Mouse (Mus musculus): ENCODE measurements around the gene Hnf1b. TPM values are rescaled to one million over a fixed set of nuclear protein-coding genes. Genes with fewer than 3 reads are reported as not detected.

Gene Hnf1b
- polyA plus RNA-seq, 1 experiment from 2014 or later = 167 TPM

DNA sequence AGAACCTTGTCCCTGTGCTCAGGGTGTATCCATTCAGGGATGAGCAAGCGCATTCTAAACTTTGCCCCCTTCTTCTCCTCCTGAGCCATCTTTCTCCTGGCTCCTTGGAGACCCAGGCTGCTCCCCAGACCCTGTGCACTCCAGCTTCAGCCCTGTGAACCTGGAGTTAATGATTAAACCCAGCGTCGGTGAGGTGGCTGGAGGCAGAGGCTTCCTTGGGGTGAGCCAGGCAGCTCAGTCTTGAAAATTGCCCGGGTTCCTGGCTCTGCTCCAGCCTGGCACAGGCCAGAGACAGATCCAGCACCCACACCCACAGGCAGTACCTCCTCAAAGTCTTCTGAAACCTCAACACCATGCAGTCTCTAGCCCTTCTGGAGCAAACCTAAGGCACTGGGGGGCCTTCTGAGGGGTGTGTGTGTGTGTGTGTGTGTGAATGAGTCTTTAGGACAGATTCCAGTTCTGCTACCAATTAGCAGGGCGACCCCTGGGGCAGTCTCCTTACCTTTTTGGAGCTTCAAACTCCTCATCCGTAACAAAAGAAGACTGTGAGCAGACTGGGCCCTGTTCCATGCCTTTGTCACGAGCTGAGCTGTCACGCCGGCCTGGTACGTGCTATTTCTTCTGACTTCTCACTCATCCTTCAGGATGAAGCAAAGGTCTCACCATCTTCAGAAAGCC lies 29.9 kb upstream of the Hnf1b start:
- CTCF ChIA-PET = interaction anchor here (0.8 to 8.6 kb wide), 9 partner anchors 12 to 119 kb away, joined by 3 to 78 read pairs (median 5); partner anchors contain the start of gene Hnf1b
- POLR2A ChIA-PET = interaction anchor here (0.6 to 7.1 kb wide), 4 partner anchors 12 to 145 kb away, joined by 3 to 128 read pairs (median 5); partner anchors contain the start of genes Hnf1b and Synrg
- DNase-seq (ENCODE audit: low read depth, low spot score) (peak; percentile 95), ATAC-seq (peak; percentile 68)
- in situ Hi-C loops (cut with MboI; ENCODE audit: low pct_unique_long_range_greater_than_20kb) = loop anchor here (5.0 kb wide), 2 partner anchors 32 to 77 kb away; partner anchors contain the start of gene Hnf1b
- no peaks in the 10 kb centered on the region for H3K27me3 ChIP-seq
- TF ChIP-seq CTCF (IDR thresholded peaks at IDR 0.05) = no peak

- CTCF ChIA-PET = interaction anchor here (0.7 kb wide), 1 partner anchor 11 kb away, joined by 3 read pairs; no protein-coding TSS in a partner anchor
- no peaks in the 10 kb centered on the region for H3K27me3 ChIP-seq
- no peak for TF ChIP-seq CTCF (IDR thresholded peaks at IDR 0.05)
- ATAC-seq (no peak), DNase-seq (ENCODE audit: low read depth, low spot score) (no peak)
- in situ Hi-C loops (cut with MboI; ENCODE audit: low pct_unique_long_range_greater_than_20kb) = no loop called here
- POLR2A ChIA-PET = no interaction called here
Measured at GRCm38 (mm10) chr11:83826142-83826541, 23.7 kb upstream of the Hnf1b start.

DNA sequence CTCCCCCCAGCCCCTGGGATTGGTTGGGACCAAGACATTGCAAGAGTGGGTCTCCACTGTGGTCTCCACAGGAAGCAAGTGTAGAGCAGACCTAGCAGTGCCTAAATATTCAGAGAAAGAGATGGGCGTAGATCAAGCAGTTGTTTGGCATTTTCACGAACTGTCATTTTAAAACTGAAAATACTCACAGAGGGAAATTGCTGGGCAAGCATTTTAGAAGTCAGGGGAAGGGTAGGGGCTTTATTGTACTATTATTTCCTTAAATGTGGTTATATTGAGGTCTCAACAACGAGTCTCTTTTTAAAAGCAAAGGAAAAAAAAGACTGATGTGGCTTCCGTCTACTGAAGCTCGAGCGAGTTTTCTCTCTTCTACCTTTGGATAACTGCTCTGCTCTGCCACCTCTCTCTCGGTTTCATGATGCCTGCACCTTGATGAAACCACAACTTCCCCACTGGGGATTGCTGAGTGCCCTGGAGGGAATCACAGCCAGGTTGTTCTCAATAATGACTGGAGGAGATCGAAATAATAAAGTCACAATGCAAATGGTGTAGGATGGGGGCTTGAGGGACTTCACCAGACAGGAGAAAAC lies 21.2 kb upstream of the Hnf1b start:
- ATAC-seq = no peak

GRCm38 (mm10) chr11:83832389-83832788 lies 17.5 kb upstream of the Hnf1b start:
- H3K27me3 ChIP-seq = no peaks in the 10 kb centered on the region
- ChIA-PET CTCF (interaction anchor here (1.1 to 2.1 kb wide), 3 partner anchors 9 to 31 kb away, joined by 3 to 9 read pairs (median 3); no protein-coding TSS in a partner anchor), POLR2A (no interaction called here)
- in situ Hi-C loops (cut with MboI; ENCODE audit: low pct_unique_long_range_greater_than_20kb) = no loop called here
- DNase-seq (ENCODE audit: low read depth, low spot score) = no peak
- peak; percentile 68 for TF ChIP-seq CTCF (IDR thresholded peaks at IDR 0.05)
- no peak for ATAC-seq

More for the DNA sequence above, 21.2 kb upstream of the Hnf1b start:
- ChIA-PET POLR2A (interaction anchor here (1.2 kb wide), 1 partner anchor 9 kb away, joined by 3 read pairs; no protein-coding TSS in a partner anchor), CTCF (no interaction called here)
- TF ChIP-seq CTCF (IDR thresholded peaks at IDR 0.05) = no peak
- H3K27me3 ChIP-seq = no peaks in the 10 kb centered on the region
- in situ Hi-C loops (cut with MboI; ENCODE audit: low pct_unique_long_range_greater_than_20kb) = no loop called here
- DNase-seq (ENCODE audit: low read depth, low spot score) = no peak

- no peaks in the 10 kb centered on the region for H3K27me3 ChIP-seq
- CTCF ChIA-PET = interaction anchor here (0.8 to 2.1 kb wide), 3 partner anchors 8 to 131 kb away, joined by 3 to 9 read pairs (median 3); partner anchors contain the start of gene Synrg
- no peak for TF ChIP-seq CTCF (IDR thresholded peaks at IDR 0.05)
- POLR2A ChIA-PET = interaction anchor here (1.5 kb wide), 1 partner anchor 9 kb away, joined by 4 read pairs; no protein-coding TSS in a partner anchor
- in situ Hi-C loops (cut with MboI; ENCODE audit: low pct_unique_long_range_greater_than_20kb) = no loop called here
- DNase-seq (ENCODE audit: low read depth, low spot score) = no peak
- no peak for ATAC-seq
Measured at GRCm38 (mm10) chr11:83833517-83833916, 16.3 kb upstream of the Hnf1b start.

GRCm38 (mm10) chr11:83833959-83834496 lies 15.8 kb upstream of the Hnf1b start:
- no peak for TF ChIP-seq CTCF (IDR thresholded peaks at IDR 0.05)
- DNase-seq (ENCODE audit: low read depth, low spot score) (no peak), ATAC-seq (no peak)
- H3K27me3 ChIP-seq = no peaks in the 10 kb centered on the region
- CTCF ChIA-PET = no interaction called here
- POLR2A ChIA-PET = interaction anchor here (1.5 kb wide), 1 partner anchor 10 kb away, joined by 4 read pairs; no protein-coding TSS in a partner anchor
- in situ Hi-C loops (cut with MboI; ENCODE audit: low pct_unique_long_range_greater_than_20kb) = no loop called here

DNA sequence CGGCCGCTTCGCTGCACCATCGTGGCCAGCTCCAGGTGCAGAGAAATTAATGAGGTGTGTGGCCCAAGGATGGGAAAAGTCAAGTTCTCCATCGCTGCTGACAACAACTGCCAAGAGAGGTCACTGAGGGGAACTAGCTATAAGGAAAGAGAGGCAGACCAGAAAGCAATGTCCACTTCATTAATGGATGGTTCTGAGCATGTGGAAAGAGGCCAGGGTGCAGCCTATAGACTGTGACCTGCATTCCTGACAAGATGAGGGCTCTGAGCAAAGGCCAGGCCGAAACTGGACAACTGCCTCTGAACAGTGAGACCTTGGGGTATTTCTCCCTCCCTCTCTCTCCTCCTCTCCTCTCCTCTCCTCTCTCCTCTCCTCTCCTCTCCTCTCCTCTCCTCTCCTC lies 10.4 kb upstream of the Hnf1b start:
- ATAC-seq (no peak), DNase-seq (ENCODE audit: low read depth, low spot score) (no peak)
- CTCF ChIA-PET = no interaction called here
- in situ Hi-C loops (cut with MboI; ENCODE audit: low pct_unique_long_range_greater_than_20kb) = no loop called here
- TF ChIP-seq CTCF (IDR thresholded peaks at IDR 0.05) = no peak
- POLR2A ChIA-PET = no interaction called here
- no peaks in the 10 kb centered on the region for H3K27me3 ChIP-seq

- H3K27me3 ChIP-seq = no peaks in the 10 kb centered on the region
- ChIA-PET POLR2A (interaction anchor here (0.5 to 1.8 kb wide), 3 partner anchors 9 to 96 kb away, joined by 3 read pairs; no protein-coding TSS in a partner anchor), CTCF (interaction anchor here (1.5 to 1.6 kb wide), 2 partner anchors 27 to 59 kb away, joined by 3 to 9 read pairs; no protein-coding TSS in a partner anchor)
- peak; percentile 73 for ATAC-seq
- DNase-seq (ENCODE audit: low read depth, low spot score) = no peak
- no peak for TF ChIP-seq CTCF (IDR thresholded peaks at IDR 0.05)
- in situ Hi-C loops (cut with MboI; ENCODE audit: low pct_unique_long_range_greater_than_20kb) = no loop called here
Measured at GRCm38 (mm10) chr11:83843534-83843933, 6.3 kb upstream of the Hnf1b start.

DNA sequence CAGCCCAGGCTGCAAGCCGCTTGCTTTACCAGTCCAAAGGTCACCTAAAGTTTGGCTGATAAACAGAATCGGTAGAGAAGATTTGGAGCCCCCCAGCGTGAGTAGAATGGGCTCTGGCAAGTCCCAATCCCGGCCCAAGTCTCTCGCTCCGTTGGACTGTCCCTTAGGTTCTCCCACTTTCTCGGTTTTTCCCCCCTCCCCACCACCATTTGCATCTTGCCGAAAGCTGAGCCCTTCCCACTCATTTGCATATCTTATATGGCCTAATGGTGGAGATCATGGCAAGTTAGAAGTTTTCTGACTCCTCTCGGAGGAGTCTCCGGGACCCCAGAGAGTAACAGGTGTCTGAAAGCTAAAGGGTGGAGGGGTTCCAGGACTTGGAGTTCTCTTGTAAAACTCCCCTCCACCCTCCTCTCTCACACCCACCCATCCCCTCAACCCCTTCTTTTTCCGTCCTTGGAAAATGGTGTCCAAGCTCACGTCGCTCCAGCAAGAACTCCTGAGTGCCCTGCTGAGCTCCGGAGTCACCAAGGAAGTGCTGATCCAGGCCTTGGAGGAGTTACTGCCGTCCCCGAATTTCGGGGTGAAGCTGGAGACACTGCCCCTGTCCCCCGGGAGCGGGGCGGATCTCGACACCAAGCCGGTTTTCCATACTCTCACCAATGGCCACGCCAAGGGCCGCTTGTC lies 866 bp downstream of the Hnf1b start:
- no peaks in the 10 kb centered on the region for H3K27me3 ChIP-seq
- in situ Hi-C loops (cut with MboI; ENCODE audit: low pct_unique_long_range_greater_than_20kb) = loop anchor here (5.0 kb wide), 3 partner anchors 33 to 87 kb away; no protein-coding TSS in a partner anchor
- ATAC-seq = peak; percentile 37
- ChIA-PET CTCF (interaction anchor here (0.9 to 9.5 kb wide), 7 partner anchors 18 to 76 kb away, joined by 3 to 78 read pairs (median 4); no protein-coding TSS in a partner anchor), POLR2A (interaction anchor here (0.6 to 11.1 kb wide), 15 partner anchors 23 to 117 kb away, joined by 3 to 128 read pairs (median 5); no protein-coding TSS in a partner anchor)
- peak; percentile 86 for DNase-seq (ENCODE audit: low read depth, low spot score)
- no peak for TF ChIP-seq CTCF (IDR thresholded peaks at IDR 0.05)
